Mouse (Mus musculus): Measurements from ENCODE around the gene Abhd17c. TPM values are rescaled to one million over a fixed set of nuclear protein-coding genes. Genes with fewer than 3 reads are reported as not detected.
A peak's percentile ranks its signal among the peaks of the same experiment; 100 is the strongest.

Abhd17c gene
- polyA plus RNA-seq (2014; fragmentation: Nextera tagmentation; extraction: Ambion mirVana) = 71.3 and 77.7 TPM in 2 replicates

- peak within 1 kb of the TSS; percentile 70 for H3K4me2 ChIP-seq (ENCODE audit: low read depth, low read length, severe bottlenecking)
Measured at GRCm38 (mm10) chr7:84151001-84151959, at the start of gene Abhd17c. TSS of gene Abhd17c (minus strand) at chr7:84151893.

GRCm38 (mm10) chr7:84197208-84197860 lies 45.6 kb upstream of the Abhd17c start:
- Histone ChIP-seq H3K27me3 (ENCODE audit: control insufficient read depth, insufficient read depth, low read length) (no peaks in the 10 kb centered on the region), H3K4me1 (replicated peaks; ENCODE audit: control insufficient read depth, insufficient read depth, low read length) (no peaks in the 10 kb centered on the region), H3K4me2 (ENCODE audit: low read depth, low read length, severe bottlenecking) (no peak overlapping the region), H3K27ac (ENCODE audit: low read depth, low read length) (no peak overlapping the region), H3K9ac (ENCODE audit: low read length) (no peak overlapping the region), H3K9me3 (ENCODE audit: control insufficient read depth, low read length) (no peaks in the 10 kb centered on the region), H3K36me3 (ENCODE audit: control insufficient read depth, insufficient read depth, low read length) (no peaks in the 10 kb centered on the region), H3K4me3 (ENCODE audit: low read depth, low read length) (no peak overlapping the region)
- ATAC-seq (replicated peaks; ENCODE audit: low FRiP score) (no peak), DNase-seq (ENCODE audit: low spot score) (no peak)
- WGBS = 85% methylated on average over 6 of the region's 6 CpGs

More at GRCm38 (mm10) chr7:84151001-84151959, at the start of gene Abhd17c:
- H3K9me3 ChIP-seq (ENCODE audit: control insufficient read depth, low read length) = no peaks in the 10 kb centered on the region
- H3K4me1 ChIP-seq (replicated peaks; ENCODE audit: control insufficient read depth, insufficient read depth, low read length) = peaks cover 2% of the 10 kb centered on the region; the same call in 1 of the 2 replicates
- peak within 1 kb of the TSS; percentile 88 for H3K27ac ChIP-seq (ENCODE audit: low read depth, low read length)
- H3K4me3 ChIP-seq (ENCODE audit: low read depth, low read length) = peak within 1 kb of the TSS; percentile 84
- WGBS = under 1% methylated on average over 99 of the region's 109 CpGs
- no peaks in the 10 kb centered on the region for H3K27me3 ChIP-seq (ENCODE audit: control insufficient read depth, insufficient read depth, low read length)
- peak; percentile 79 for DNase-seq (ENCODE audit: low spot score)
- ATAC-seq (replicated peaks; ENCODE audit: low FRiP score) = peak; percentile 66
- peak within 1 kb of the TSS; percentile 96 for H3K9ac ChIP-seq (ENCODE audit: low read length)
- peaks cover 3% of the 10 kb centered on the region; the same call in 1 of the 2 replicates for H3K36me3 ChIP-seq (ENCODE audit: control insufficient read depth, insufficient read depth, low read length)

GRCm38 (mm10) chr7:84196221-84196620 lies 44.5 kb upstream of the Abhd17c start:
- H3K9ac ChIP-seq (ENCODE audit: low read length) = no peak overlapping the region
- no peaks in the 10 kb centered on the region for H3K9me3 ChIP-seq (ENCODE audit: control insufficient read depth, low read length)
- ATAC-seq (replicated peaks; ENCODE audit: low FRiP score) (no peak), DNase-seq (ENCODE audit: low spot score) (no peak)
- no peaks in the 10 kb centered on the region for H3K27me3 ChIP-seq (ENCODE audit: control insufficient read depth, insufficient read depth, low read length)
- H3K4me3 ChIP-seq (ENCODE audit: low read depth, low read length) = no peak overlapping the region
- no peak overlapping the region for H3K27ac ChIP-seq (ENCODE audit: low read depth, low read length)
- no peaks in the 10 kb centered on the region for H3K4me1 ChIP-seq (replicated peaks; ENCODE audit: control insufficient read depth, insufficient read depth, low read length)
- no peak overlapping the region for H3K4me2 ChIP-seq (ENCODE audit: low read depth, low read length, severe bottlenecking)
- H3K36me3 ChIP-seq (ENCODE audit: control insufficient read depth, insufficient read depth, low read length) = no peaks in the 10 kb centered on the region
- 88% methylated on average over 6 of the region's 6 CpGs for whole genome bisulfite sequencing

GRCm38 (mm10) chr7:84192256-84192655 lies 40.6 kb upstream of the Abhd17c start:
- ATAC-seq (replicated peaks; ENCODE audit: low FRiP score) = no peak
- H3K9ac ChIP-seq (ENCODE audit: low read length) = no peak overlapping the region
- no peaks in the 10 kb centered on the region for H3K36me3 ChIP-seq (ENCODE audit: control insufficient read depth, insufficient read depth, low read length)
- H3K9me3 ChIP-seq (ENCODE audit: control insufficient read depth, low read length) = no peaks in the 10 kb centered on the region
- no peaks in the 10 kb centered on the region for H3K27me3 ChIP-seq (ENCODE audit: control insufficient read depth, insufficient read depth, low read length)
- WGBS = 91% methylated on average over 3 of the region's 3 CpGs
- H3K4me1 ChIP-seq (replicated peaks; ENCODE audit: control insufficient read depth, insufficient read depth, low read length) = no peaks in the 10 kb centered on the region
- no peak overlapping the region for H3K4me2 ChIP-seq (ENCODE audit: low read depth, low read length, severe bottlenecking)
- DNase-seq (ENCODE audit: low spot score) = no peak
- H3K4me3 ChIP-seq (ENCODE audit: low read depth, low read length) = no peak overlapping the region
- no peak overlapping the region for H3K27ac ChIP-seq (ENCODE audit: low read depth, low read length)

- no peak for DNase-seq (ENCODE audit: low spot score)
- no peak for ATAC-seq (replicated peaks; ENCODE audit: low FRiP score)
- Histone ChIP-seq H3K9ac (ENCODE audit: low read length) (no peak overlapping the region), H3K4me2 (ENCODE audit: low read depth, low read length, severe bottlenecking) (no peak overlapping the region), H3K4me1 (replicated peaks; ENCODE audit: control insufficient read depth, insufficient read depth, low read length) (no peaks in the 10 kb centered on the region), H3K27me3 (ENCODE audit: control insufficient read depth, insufficient read depth, low read length) (no peaks in the 10 kb centered on the region), H3K9me3 (ENCODE audit: control insufficient read depth, low read length) (no peaks in the 10 kb centered on the region), H3K4me3 (ENCODE audit: low read depth, low read length) (no peak overlapping the region), H3K27ac (ENCODE audit: low read depth, low read length) (no peak overlapping the region), H3K36me3 (ENCODE audit: control insufficient read depth, insufficient read depth, low read length) (no peaks in the 10 kb centered on the region)
- WGBS = 94% methylated on average over 2 of the region's 2 CpGs
Measured at GRCm38 (mm10) chr7:84191476-84191875, 39.8 kb upstream of the Abhd17c start.

- Histone ChIP-seq H3K27me3 (ENCODE audit: control insufficient read depth, insufficient read depth, low read length) (no peaks in the 10 kb centered on the region), H3K36me3 (ENCODE audit: control insufficient read depth, insufficient read depth, low read length) (no peaks in the 10 kb centered on the region), H3K4me1 (replicated peaks; ENCODE audit: control insufficient read depth, insufficient read depth, low read length) (no peaks in the 10 kb centered on the region), H3K4me2 (ENCODE audit: low read depth, low read length, severe bottlenecking) (no peak overlapping the region), H3K9me3 (ENCODE audit: control insufficient read depth, low read length) (no peaks in the 10 kb centered on the region), H3K9ac (ENCODE audit: low read length) (no peak overlapping the region), H3K4me3 (ENCODE audit: low read depth, low read length) (no peak overlapping the region), H3K27ac (ENCODE audit: low read depth, low read length) (no peak overlapping the region)
- 78% methylated on average over 5 of the region's 5 CpGs for WGBS
- no peak for DNase-seq (ENCODE audit: low spot score)
- no peak for ATAC-seq (replicated peaks; ENCODE audit: low FRiP score)
Measured at GRCm38 (mm10) chr7:84188196-84188595, 36.5 kb upstream of the Abhd17c start.

GRCm38 (mm10) chr7:84185196-84185595 lies 33.5 kb upstream of the Abhd17c start:
- WGBS = 82% methylated on average over 4 of the region's 4 CpGs
- Histone ChIP-seq H3K4me3 (ENCODE audit: low read depth, low read length) (no peak overlapping the region), H3K9me3 (ENCODE audit: control insufficient read depth, low read length) (no peaks in the 10 kb centered on the region), H3K9ac (ENCODE audit: low read length) (no peak overlapping the region), H3K36me3 (ENCODE audit: control insufficient read depth, insufficient read depth, low read length) (no peaks in the 10 kb centered on the region), H3K4me2 (ENCODE audit: low read depth, low read length, severe bottlenecking) (no peak overlapping the region), H3K27me3 (ENCODE audit: control insufficient read depth, insufficient read depth, low read length) (no peaks in the 10 kb centered on the region), H3K4me1 (replicated peaks; ENCODE audit: control insufficient read depth, insufficient read depth, low read length) (no peaks in the 10 kb centered on the region), H3K27ac (ENCODE audit: low read depth, low read length) (no peak overlapping the region)
- DNase-seq (ENCODE audit: low spot score) (no peak), ATAC-seq (replicated peaks; ENCODE audit: low FRiP score) (no peak)

GRCm38 (mm10) chr7:84184703-84185102 lies 33.0 kb upstream of the Abhd17c start:
- Histone ChIP-seq H3K36me3 (ENCODE audit: control insufficient read depth, insufficient read depth, low read length) (no peaks in the 10 kb centered on the region), H3K4me1 (replicated peaks; ENCODE audit: control insufficient read depth, insufficient read depth, low read length) (no peaks in the 10 kb centered on the region), H3K9me3 (ENCODE audit: control insufficient read depth, low read length) (no peaks in the 10 kb centered on the region), H3K9ac (ENCODE audit: low read length) (no peak overlapping the region), H3K27ac (ENCODE audit: low read depth, low read length) (no peak overlapping the region), H3K4me2 (ENCODE audit: low read depth, low read length, severe bottlenecking) (no peak overlapping the region), H3K4me3 (ENCODE audit: low read depth, low read length) (no peak overlapping the region), H3K27me3 (ENCODE audit: control insufficient read depth, insufficient read depth, low read length) (no peaks in the 10 kb centered on the region)
- 73% methylated on average over 3 of the region's 3 CpGs for WGBS
- no peak for ATAC-seq (replicated peaks; ENCODE audit: low FRiP score)
- no peak for DNase-seq (ENCODE audit: low spot score)
